Mouse (Mus musculus): Measurements from ENCODE around the gene Nid1. TPM values are rescaled to one million over a fixed set of nuclear protein-coding genes. Genes with fewer than 3 reads are reported as not detected.

Nid1 gene
- polyA plus RNA-seq, 1 experiment from 2014 or later, result 36.2 TPM

DNA sequence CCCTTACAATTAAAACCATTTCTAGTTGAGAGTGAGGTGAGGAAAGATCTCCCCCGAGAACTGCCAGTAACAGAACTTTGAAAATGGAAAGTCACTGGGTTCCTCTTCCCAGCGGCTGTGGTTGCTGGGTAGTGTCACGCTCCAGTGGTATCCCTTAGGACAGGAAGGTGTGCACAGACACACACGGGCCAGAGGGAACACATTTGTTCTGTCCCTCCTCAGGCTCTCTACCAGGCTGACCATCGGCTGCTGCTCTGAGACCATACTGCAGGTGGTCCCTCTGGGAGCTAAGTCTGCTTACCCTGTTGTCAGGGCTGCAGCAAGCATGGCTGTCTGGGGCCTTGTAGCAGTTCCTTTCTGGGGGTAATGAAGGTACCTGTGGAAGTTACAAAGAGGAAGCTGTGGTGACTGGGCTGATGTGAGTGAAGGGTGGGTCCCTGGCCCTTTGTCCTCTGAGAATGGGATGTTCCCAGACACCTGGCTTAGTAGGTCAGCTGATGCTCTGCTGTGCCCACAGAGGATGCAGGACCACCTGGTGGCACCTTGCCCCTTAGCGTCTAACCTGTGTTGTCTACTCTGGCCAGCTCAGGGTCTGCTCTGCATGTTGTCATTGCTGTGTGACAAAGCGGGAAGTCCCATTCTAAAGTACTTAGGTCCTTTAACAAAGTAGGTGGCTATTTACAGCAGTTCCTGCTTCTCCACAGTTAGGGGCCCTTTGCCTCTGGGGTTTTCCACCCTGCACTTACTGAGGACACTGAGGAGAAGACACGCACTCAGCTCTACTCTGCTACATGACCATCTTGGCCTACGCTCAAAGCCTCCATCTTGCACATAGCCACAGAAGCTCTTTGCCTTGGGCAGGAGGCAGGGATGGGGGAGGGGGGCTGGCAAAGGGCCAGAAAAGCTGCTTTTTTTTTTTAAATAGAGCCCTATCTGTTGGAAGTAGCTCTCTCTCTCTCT is 86.6 kb downstream of the Nid1 start:
- H3K9me3 ChIP-seq (ENCODE audit: control insufficient read depth, low read length), result no peaks in the 10 kb centered on the region

DNA sequence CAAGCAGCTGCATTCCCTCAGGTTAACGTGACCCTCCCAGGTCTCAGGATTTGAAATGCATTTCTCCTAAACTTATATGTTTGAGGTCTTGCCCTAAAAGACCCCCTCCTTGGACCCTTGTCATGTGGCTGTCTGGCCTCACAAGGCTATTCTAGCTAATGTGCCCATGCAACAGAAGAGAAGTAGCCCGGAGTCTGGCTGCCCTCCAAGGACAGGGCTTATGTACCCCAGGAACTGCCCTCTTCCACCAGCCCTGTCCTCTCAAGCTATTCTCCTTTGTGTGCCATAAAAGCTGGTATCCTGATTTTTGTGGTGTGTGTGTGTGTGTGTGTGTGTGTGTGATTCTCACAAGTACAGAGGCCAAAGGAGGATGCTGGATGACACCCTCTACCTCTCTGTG is 87.9 kb downstream of the Nid1 start:
- Histone ChIP-seq H3K4me3 (ENCODE audit: low read depth, low read length) (no peak overlapping the region), H3K4me1 (replicated peaks; ENCODE audit: control insufficient read depth, insufficient read depth) (no peaks in the 10 kb centered on the region), H3K9me3 (ENCODE audit: control insufficient read depth, low read length) (no peaks in the 10 kb centered on the region), H3K9ac (ENCODE audit: low read length) (no peak overlapping the region), H3K27me3 (ENCODE audit: control insufficient read depth, insufficient read depth, low read length) (no peaks in the 10 kb centered on the region), H3K27ac (replicated peaks) (no peak overlapping the region), H3K36me3 (ENCODE audit: control insufficient read depth, insufficient read depth, low read length) (no peaks in the 10 kb centered on the region), H3K4me2 (replicated peaks; ENCODE audit: low read depth) (no peak overlapping the region)
- DNase-seq (ENCODE audit: low spot score) (no peak), ATAC-seq (ENCODE audit: low FRiP score, low TSS enrichment) (no peak)
- 80% methylated on average over 2 of the region's 2 CpGs for WGBS
- TF ChIP-seq CTCF (IDR thresholded peaks at IDR 0.05; ENCODE audit: low read depth) (no peak), EP300 (optimal IDR thresholded peaks at IDR 0.05) (no peak)

More for the DNA sequence above, 86.6 kb downstream of the Nid1 start:
- TF ChIP-seq EP300 (optimal IDR thresholded peaks at IDR 0.05), result no peak
- TF ChIP-seq CTCF (IDR thresholded peaks at IDR 0.05; ENCODE audit: low read depth), result no peak
- no peaks in the 10 kb centered on the region for H3K27me3 ChIP-seq (ENCODE audit: control insufficient read depth, insufficient read depth, low read length)
- ATAC-seq (ENCODE audit: low FRiP score, low TSS enrichment), result 0 out of 2 replicates have a peak, but pooled peaks have one; percentile 45
- no peak overlapping the region for H3K4me3 ChIP-seq (ENCODE audit: low read depth, low read length)
- WGBS, result 81% methylated on average over 9 of the region's 9 CpGs
- H3K4me1 ChIP-seq (replicated peaks; ENCODE audit: control insufficient read depth, insufficient read depth), result no peaks in the 10 kb centered on the region
- DNase-seq (ENCODE audit: low spot score), result no peak
- H3K4me2 ChIP-seq (replicated peaks; ENCODE audit: low read depth), result no peak overlapping the region
- no peak overlapping the region for H3K9ac ChIP-seq (ENCODE audit: low read length)
- H3K27ac ChIP-seq (replicated peaks), result no peak overlapping the region
- no peaks in the 10 kb centered on the region for H3K36me3 ChIP-seq (ENCODE audit: control insufficient read depth, insufficient read depth, low read length)

DNA sequence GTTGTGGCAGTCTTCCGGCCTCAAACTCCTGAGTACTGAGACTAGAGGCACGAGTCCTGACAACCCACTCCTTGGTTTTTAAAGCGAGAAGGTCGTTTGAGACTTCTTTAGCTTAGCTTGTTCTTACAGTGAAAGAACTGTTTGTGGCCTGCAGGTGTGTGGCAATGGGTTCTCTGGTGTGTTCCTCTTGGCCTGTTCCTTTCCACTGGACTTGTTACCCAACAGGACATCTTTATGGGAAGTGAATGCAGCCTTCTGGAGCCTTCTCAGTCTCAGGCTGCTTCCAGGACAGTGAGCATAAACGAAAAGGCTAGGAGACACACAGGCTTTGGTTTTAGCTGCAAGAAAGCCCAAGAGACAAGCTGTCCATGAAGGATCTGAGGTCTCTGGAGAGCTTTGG is 88.5 kb downstream of the Nid1 start:
- no peaks in the 10 kb centered on the region for H3K4me1 ChIP-seq (replicated peaks; ENCODE audit: control insufficient read depth, insufficient read depth)
- H3K9ac ChIP-seq (ENCODE audit: low read length), result no peak overlapping the region
- 83% methylated on average over 5 of the region's 5 CpGs for WGBS
- no peak overlapping the region for H3K27ac ChIP-seq (replicated peaks)
- TF ChIP-seq EP300 (optimal IDR thresholded peaks at IDR 0.05), result no peak
- TF ChIP-seq CTCF (IDR thresholded peaks at IDR 0.05; ENCODE audit: low read depth), result no peak
- no peak overlapping the region for H3K4me2 ChIP-seq (replicated peaks; ENCODE audit: low read depth)
- ATAC-seq (ENCODE audit: low FRiP score, low TSS enrichment) (no peak), DNase-seq (ENCODE audit: low spot score) (no peak)
- H3K36me3 ChIP-seq (ENCODE audit: control insufficient read depth, insufficient read depth, low read length), result no peaks in the 10 kb centered on the region
- no peaks in the 10 kb centered on the region for H3K27me3 ChIP-seq (ENCODE audit: control insufficient read depth, insufficient read depth, low read length)
- H3K4me3 ChIP-seq (ENCODE audit: low read depth, low read length), result no peak overlapping the region
- H3K9me3 ChIP-seq (ENCODE audit: control insufficient read depth, low read length), result no peaks in the 10 kb centered on the region

DNA sequence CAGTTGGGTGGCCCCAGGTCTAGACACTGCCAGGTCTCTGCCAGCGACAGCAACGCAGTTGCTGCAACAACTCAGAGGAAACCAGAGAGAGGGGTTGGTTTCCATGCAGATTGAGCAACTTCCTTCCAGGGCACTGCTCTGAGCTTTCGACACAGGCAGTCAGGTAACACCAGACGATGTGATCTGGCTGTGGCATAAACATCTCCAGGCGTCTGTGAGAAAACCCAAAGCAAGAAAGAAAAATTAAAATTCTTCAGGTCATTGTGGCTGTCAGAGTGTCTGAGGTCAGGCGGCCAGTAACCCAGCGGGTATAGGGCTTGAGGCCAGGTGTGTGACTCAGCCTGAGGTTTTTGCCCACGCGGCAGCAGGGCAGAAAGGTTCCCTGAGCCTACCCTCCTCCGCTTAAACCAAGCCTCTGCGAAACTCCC is 91.8 kb downstream of the Nid1 start:
- TF ChIP-seq EP300 (optimal IDR thresholded peaks at IDR 0.05) (no peak), CTCF (IDR thresholded peaks at IDR 0.05; ENCODE audit: low read depth) (no peak)
- no peak for ATAC-seq (ENCODE audit: low FRiP score, low TSS enrichment)
- Histone ChIP-seq H3K4me1 (replicated peaks; ENCODE audit: control insufficient read depth, insufficient read depth) (no peaks in the 10 kb centered on the region), H3K4me3 (ENCODE audit: low read depth, low read length) (no peak overlapping the region), H3K4me2 (replicated peaks; ENCODE audit: low read depth) (no peak overlapping the region), H3K9ac (ENCODE audit: low read length) (no peak overlapping the region), H3K36me3 (ENCODE audit: control insufficient read depth, insufficient read depth, low read length) (no peaks in the 10 kb centered on the region), H3K27ac (replicated peaks) (no peak overlapping the region), H3K9me3 (ENCODE audit: control insufficient read depth, low read length) (no peaks in the 10 kb centered on the region), H3K27me3 (ENCODE audit: control insufficient read depth, insufficient read depth, low read length) (no peaks in the 10 kb centered on the region)
- 57% methylated on average over 11 of the region's 11 CpGs for WGBS
- no peak for DNase-seq (ENCODE audit: low spot score)

DNA sequence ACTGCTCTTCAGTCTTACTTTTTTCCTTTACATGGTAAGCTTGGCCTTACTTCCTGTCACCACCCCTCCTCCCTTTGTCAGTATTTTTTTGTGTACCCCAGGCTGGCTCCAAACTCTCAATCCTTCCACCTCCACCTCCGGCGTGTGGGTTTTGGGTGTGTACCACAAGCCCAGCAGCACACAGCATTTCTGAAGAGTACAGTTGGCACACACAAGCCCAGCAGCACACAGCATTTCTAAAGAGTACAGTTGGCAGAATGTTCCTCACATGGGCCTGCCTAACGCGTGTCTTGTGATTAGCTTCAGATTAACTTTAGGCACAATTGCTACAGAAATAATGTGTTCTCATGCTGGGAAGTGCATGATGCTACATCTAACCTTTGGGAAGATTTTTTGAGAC is 93.6 kb downstream of the Nid1 start:
- Histone ChIP-seq H3K36me3 (ENCODE audit: control insufficient read depth, insufficient read depth, low read length) (no peaks in the 10 kb centered on the region), H3K9me3 (ENCODE audit: control insufficient read depth, low read length) (no peaks in the 10 kb centered on the region), H3K9ac (ENCODE audit: low read length) (no peak overlapping the region), H3K4me2 (replicated peaks; ENCODE audit: low read depth) (no peak overlapping the region), H3K27ac (replicated peaks) (no peak overlapping the region), H3K4me3 (ENCODE audit: low read depth, low read length) (no peak overlapping the region), H3K4me1 (replicated peaks; ENCODE audit: control insufficient read depth, insufficient read depth) (no peaks in the 10 kb centered on the region), H3K27me3 (ENCODE audit: control insufficient read depth, insufficient read depth, low read length) (no peaks in the 10 kb centered on the region)
- WGBS, result 80% methylated on average over 4 of the region's 4 CpGs
- DNase-seq (ENCODE audit: low spot score) (no peak), ATAC-seq (ENCODE audit: low FRiP score, low TSS enrichment) (no peak)
- TF ChIP-seq EP300 (optimal IDR thresholded peaks at IDR 0.05) (no peak), CTCF (IDR thresholded peaks at IDR 0.05; ENCODE audit: low read depth) (no peak)

DNA sequence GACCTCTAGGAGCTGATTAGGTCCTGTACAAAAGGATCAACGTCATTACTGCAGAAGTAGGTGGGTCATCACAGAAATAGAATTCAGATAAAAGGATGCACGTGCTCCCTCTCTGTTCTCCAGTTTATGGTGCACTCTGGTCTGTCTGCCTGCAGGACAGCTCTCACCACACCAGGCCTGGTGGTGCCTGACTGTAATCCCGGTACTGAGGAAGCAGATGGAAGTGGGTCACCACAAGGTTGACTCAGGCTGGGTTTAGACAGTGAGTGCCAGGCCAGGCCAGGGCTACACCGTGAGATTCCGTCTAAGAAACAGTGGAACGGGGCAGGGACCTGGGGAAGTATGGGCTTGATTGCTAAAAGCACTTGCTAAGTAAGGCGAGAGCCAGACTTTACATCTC is 94.6 kb downstream of the Nid1 start:
- no peak overlapping the region for H3K4me2 ChIP-seq (replicated peaks; ENCODE audit: low read depth)
- no peaks in the 10 kb centered on the region for H3K36me3 ChIP-seq (ENCODE audit: control insufficient read depth, insufficient read depth, low read length)
- no peak overlapping the region for H3K4me3 ChIP-seq (ENCODE audit: low read depth, low read length)
- no peak overlapping the region for H3K9ac ChIP-seq (ENCODE audit: low read length)
- TF ChIP-seq CTCF (IDR thresholded peaks at IDR 0.05; ENCODE audit: low read depth) (no peak), EP300 (optimal IDR thresholded peaks at IDR 0.05) (no peak)
- H3K27me3 ChIP-seq (ENCODE audit: control insufficient read depth, insufficient read depth, low read length), result no peaks in the 10 kb centered on the region
- 83% methylated on average over 7 of the region's 7 CpGs for WGBS
- no peaks in the 10 kb centered on the region for H3K4me1 ChIP-seq (replicated peaks; ENCODE audit: control insufficient read depth, insufficient read depth)
- no peak overlapping the region for H3K27ac ChIP-seq (replicated peaks)
- H3K9me3 ChIP-seq (ENCODE audit: control insufficient read depth, low read length), result no peaks in the 10 kb centered on the region
- DNase-seq (ENCODE audit: low spot score), result no peak
- ATAC-seq (ENCODE audit: low FRiP score, low TSS enrichment), result no peak

Data from stomach, postnatal 0 days (tissue).